8 mouse cellular contexts compared by ENCODE assay signal in the genomic region with DNA sequence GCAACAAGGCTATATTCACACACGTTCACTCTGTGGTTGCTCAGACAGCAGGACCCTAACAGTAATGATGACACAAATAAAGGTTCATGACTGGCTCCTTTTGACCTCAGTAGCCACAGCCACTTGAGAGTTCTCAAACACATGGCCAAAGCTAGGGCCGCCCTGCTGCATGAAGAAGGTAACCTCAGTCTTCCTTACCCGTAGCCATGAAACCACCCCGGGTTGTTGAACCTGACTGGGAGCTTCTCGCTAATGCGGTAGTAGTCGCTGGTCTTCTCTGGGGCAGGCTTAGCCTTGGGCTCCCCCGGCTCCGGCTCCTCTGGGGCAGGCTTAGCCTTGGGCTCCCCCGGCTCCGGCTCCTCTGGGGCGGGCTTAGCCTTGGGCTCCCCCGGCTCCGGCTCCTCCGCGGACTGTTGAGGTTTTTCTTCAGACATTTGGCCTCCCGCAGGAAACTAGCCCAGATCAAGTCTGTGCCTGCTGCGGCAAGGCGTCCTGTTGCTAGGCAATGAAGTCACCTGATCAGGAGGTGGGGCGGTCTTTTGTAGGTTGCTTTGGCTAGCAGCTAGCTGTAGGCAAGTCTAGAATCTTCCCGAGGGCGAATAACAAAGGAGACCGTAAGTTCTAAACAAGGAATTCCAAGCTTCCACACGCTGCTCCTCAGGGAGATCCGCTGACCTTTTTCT. TPM values are rescaled to one million over a fixed set of nuclear protein-coding genes. Genes with fewer than 3 reads are reported as not detected.
DNase-seq lines count a peak whose midpoint lies in the region; ATAC-seq and TF ChIP-seq lines count a peak whose summit lies in the region.

A gene (minus strand): TSS at position 497 of the 683 bp plus-strand sequence.

- H3K27me3 ChIP-seq in hindbrain, postnatal 0 days (ENCODE audit: insufficient read depth, low read length) = no peaks in the 10 kb centered on the region

- H3K27ac ChIP-seq in hindbrain, postnatal 0 days = peak within 1 kb of the TSS; percentile 54; the same call in 1 of the 2 replicates

- H3K4me2 ChIP-seq in hindbrain, postnatal 0 days (ENCODE audit: low read depth, low read length) = peak within 1 kb of the TSS; percentile 54

- H3K4me1 ChIP-seq in hindbrain, postnatal 0 days (ENCODE audit: insufficient read depth, low read length) = peaks cover 15% of the 10 kb centered on the region

- WGBS in hindbrain, postnatal 0 days = 6% methylated on average over 25 of the region's 25 CpGs

- peaks cover 13% of the 10 kb centered on the region; the same call in 1 of the 2 replicates for H3K36me3 ChIP-seq in hindbrain, postnatal 0 days (ENCODE audit: insufficient read depth, low read length)

- DNase-seq in R1 (ENCODE audit: low read depth, low spot score) = peak; percentile 99
- peak; percentile 66 for DNase-seq in cerebellum, adult 8-10 months
- DNase-seq in forelimb bud, embryonic 11.5 days (ENCODE audit: low read depth, low spot score) = peak; percentile 76
- peak; percentile 82 for DNase-seq in hindbrain, postnatal 0 days (ENCODE audit: low spot score)
- DNase-seq in layer of hippocampus, postnatal 36 days = peak; percentile 69 to 75
- peak; percentile 72 for DNase-seq in lung, postnatal 25 days (ENCODE audit: low spot score)
- DNase-seq in retina, postnatal 1 day = peak; percentile 85
- peak; percentile 69 to 79 for DNase-seq in urinary bladder, postnatal 36 days (ENCODE audit: low spot score in 2 of 2)

- peak within 1 kb of the TSS; percentile 25 for H3K4me3 ChIP-seq in hindbrain, postnatal 0 days (ENCODE audit: low read length)

- TF ChIP-seq CTCF in hindbrain, postnatal 0 days (IDR thresholded peaks at IDR 0.05; ENCODE audit: low read depth) = no peak

- H3K9me3 ChIP-seq in hindbrain, postnatal 0 days (ENCODE audit: low read length) = no peaks in the 10 kb centered on the region

- H3K9ac ChIP-seq in hindbrain, postnatal 0 days (replicated peaks; ENCODE audit: low read length) = no peak within 1 kb of the TSS; the same call in 1 of the 2 replicates

- peak; percentile 79 for ATAC-seq in hindbrain, postnatal 0 days

RNA-seq across cellular contexts. Expression of the gene that starts here (rescaled TPM):
- 2.8 and 8.6 TPM in 2 replicates for total RNA-seq in hindbrain, postnatal 0 days (2014; rRNA removed)
- 6.1 and 7.1 TPM in 2 replicates for polyA plus RNA-seq in hindbrain, postnatal 0 days (2015; fragmentation: Nextera tagmentation; extraction: Ambion mirVana)
- total RNA-seq in layer of hippocampus, postnatal 36 days (2021) = 1 to 10 TPM; 2.8 to 3.6 TPM

Comparison
In these comparisons a context has a peak if more than half of its experiments do, and no peak if none do; other contexts are left out.
1. Peak in every context shown above with its lines: DNase-seq, ATAC-seq, H3K4me3 ChIP-seq and H3K27ac ChIP-seq.